Mouse (Mus musculus) cortical plate, adult 2 months (tissue): ENCODE measurements around the gene Speg. TPM values are rescaled to one million over a fixed set of nuclear protein-coding genes. Genes with fewer than 3 reads are reported as not detected.

Experiments
- H3K27ac ChIP-seq: fragments of 200-500 bp; 2 replicates; pipeline ENCODE4 v1.5.1; 2012; ENCODE audit warnings: low read length, control low read depth, inconsistent platforms; ENCODE audit not compliant: insufficient read depth
- H3K4me1 ChIP-seq: fragments of 200-500 bp; 2 replicates; pipeline ENCODE4 v1.6.1; 2011; ENCODE audit warnings: low read length; ENCODE audit not compliant: control insufficient read depth, insufficient read depth
- H3K4me3 ChIP-seq: fragments of 200-500 bp; 2 replicates; pipeline ENCODE4 v1.5.1; 2011; ENCODE audit warnings: mild to moderate bottlenecking, low read length, control low read depth; ENCODE audit not compliant: insufficient read depth
- CTCF ChIP-seq: fragments of 200-500 bp; IDR thresholded peaks from 2 replicates; pipeline ENCODE4 v1.5.1; 2011; ENCODE audit warnings: mild to moderate bottlenecking, control low read depth, low read length; ENCODE audit not compliant: insufficient read depth; ENCODE audit errors: extremely low read depth
- POLR2A ChIP-seq: fragments of 200-500 bp; IDR thresholded peaks from 2 replicates; pipeline ENCODE4 v1.6.1; 2011; ENCODE audit warnings: mild to moderate bottlenecking, low read length, control low read depth; ENCODE audit not compliant: insufficient read depth; ENCODE audit errors: extremely low read depth
- polyA plus RNA-seq: library from polyadenylated mRNA; depleted of rRNA; stranded (reverse); fragments of >200 nt; gene quantifications from 2 replicates; pipeline ENCODE4 v1.2.3, GENCODE M21; 2012

Speg gene
- polyA plus RNA-seq, 1 experiment = 164 TPM

DNA sequence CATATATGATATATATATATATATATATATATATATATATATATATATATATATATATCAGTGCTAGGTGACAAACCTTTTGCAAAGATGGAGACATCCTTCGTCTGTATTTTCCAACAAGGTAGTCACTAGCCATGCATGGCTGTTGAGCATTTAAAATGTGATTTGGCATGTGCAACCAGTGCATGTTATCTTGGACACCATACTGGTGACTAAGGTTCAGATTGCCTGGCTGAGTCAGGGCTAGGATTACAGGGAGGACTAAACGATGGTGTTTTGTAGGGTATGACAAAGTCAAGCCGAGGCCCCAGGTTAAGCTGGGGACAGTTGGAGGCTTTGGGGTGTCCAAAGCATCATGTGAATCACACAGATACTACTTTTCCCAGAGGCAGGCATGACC lies 80.3 kb downstream of the Speg start:
- no peak overlapping the region for H3K4me3 ChIP-seq
- no peak for TF ChIP-seq POLR2A
- TF ChIP-seq CTCF = no peak
- no peak overlapping the region for H3K27ac ChIP-seq
- H3K4me1 ChIP-seq = no peaks in the 10 kb centered on the region

- no peak overlapping the region for H3K27ac ChIP-seq
- TF ChIP-seq POLR2A = no peak
- no peak for TF ChIP-seq CTCF
- H3K4me3 ChIP-seq = no peak overlapping the region
- no peaks in the 10 kb centered on the region for H3K4me1 ChIP-seq
Measured at GRCm38 (mm10) chr1:75455948-75456347, 80.9 kb downstream of the Speg start.

DNA sequence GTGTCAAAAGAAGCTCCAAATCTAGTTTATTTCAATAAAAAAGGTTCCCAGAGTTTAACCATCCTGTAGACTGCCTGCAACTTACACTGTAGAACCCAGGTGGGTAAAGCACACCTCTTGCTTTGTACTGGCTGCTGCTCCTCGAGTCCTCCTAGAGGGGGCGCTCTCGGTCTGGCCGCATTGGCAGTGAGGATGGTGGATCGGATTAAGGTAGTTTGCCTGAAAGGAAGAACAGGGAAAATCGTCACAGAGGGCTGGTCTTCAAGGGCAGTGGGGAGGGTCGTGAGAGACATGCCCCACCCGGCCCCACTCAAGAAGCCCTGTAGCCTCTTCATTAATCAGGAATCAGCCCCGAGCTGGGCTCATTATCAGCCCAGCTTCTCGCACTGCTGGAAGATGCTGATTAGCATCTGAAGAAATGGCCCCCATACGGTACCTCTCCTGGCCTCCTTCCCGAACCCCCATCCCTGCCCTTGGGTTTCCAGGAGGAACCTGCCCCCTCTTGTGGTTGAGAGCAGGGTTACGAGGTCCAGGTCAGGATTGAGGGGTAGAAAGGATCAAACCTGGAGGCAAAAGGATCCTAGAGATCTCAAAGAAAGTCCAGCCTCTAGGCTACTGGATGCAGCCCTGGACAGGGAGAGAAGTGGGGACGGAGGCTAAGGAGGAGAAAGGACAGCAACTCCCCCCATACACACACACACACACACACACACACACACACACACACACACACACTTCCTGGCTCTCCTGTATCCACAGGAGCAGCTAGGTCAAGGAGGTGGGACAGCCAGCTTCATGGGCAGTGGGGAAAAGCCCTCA lies 81.9 kb downstream of the Speg start:
- Histone ChIP-seq H3K4me3 (no peak overlapping the region), H3K27ac (no peak overlapping the region), H3K4me1 (no peaks in the 10 kb centered on the region)
- TF ChIP-seq CTCF = peak; percentile 40; the same call in 1 of the 2 replicates
- no peak for TF ChIP-seq POLR2A

- Histone ChIP-seq H3K4me3 (no peak overlapping the region), H3K4me1 (no peaks in the 10 kb centered on the region), H3K27ac (no peak overlapping the region)
- TF ChIP-seq POLR2A = no peak
- TF ChIP-seq CTCF = no peak
Measured at GRCm38 (mm10) chr1:75457710-75458024, 82.6 kb downstream of the Speg start.

- no peaks in the 10 kb centered on the region for H3K4me1 ChIP-seq
- TF ChIP-seq CTCF (no peak), POLR2A (no peak)
- H3K4me3 ChIP-seq = peak overlapping the region; percentile 14; the same call in 1 of the 2 replicates
- H3K27ac ChIP-seq = no peak overlapping the region
Measured at GRCm38 (mm10) chr1:75458025-75458788, 83.1 kb downstream of the Speg start.

GRCm38 (mm10) chr1:75458789-75459684 lies 83.9 kb downstream of the Speg start:
- H3K4me1 ChIP-seq = no peaks in the 10 kb centered on the region
- H3K4me3 ChIP-seq = peak overlapping the region; percentile 14; the same call in 1 of the 2 replicates
- H3K27ac ChIP-seq = no peak overlapping the region
- TF ChIP-seq CTCF = no peak
- TF ChIP-seq POLR2A = no peak

GRCm38 (mm10) chr1:75460297-75460696 lies 85.2 kb downstream of the Speg start:
- TF ChIP-seq POLR2A (no peak), CTCF (no peak)
- no peak overlapping the region for H3K4me3 ChIP-seq
- H3K27ac ChIP-seq = no peak overlapping the region
- H3K4me1 ChIP-seq = no peaks in the 10 kb centered on the region

GRCm38 (mm10) chr1:75462636-75463035 lies 87.5 kb downstream of the Speg start:
- TF ChIP-seq POLR2A (no peak), CTCF (no peak)
- no peak overlapping the region for H3K4me3 ChIP-seq
- H3K4me1 ChIP-seq = no peaks in the 10 kb centered on the region
- H3K27ac ChIP-seq = no peak overlapping the region

DNA sequence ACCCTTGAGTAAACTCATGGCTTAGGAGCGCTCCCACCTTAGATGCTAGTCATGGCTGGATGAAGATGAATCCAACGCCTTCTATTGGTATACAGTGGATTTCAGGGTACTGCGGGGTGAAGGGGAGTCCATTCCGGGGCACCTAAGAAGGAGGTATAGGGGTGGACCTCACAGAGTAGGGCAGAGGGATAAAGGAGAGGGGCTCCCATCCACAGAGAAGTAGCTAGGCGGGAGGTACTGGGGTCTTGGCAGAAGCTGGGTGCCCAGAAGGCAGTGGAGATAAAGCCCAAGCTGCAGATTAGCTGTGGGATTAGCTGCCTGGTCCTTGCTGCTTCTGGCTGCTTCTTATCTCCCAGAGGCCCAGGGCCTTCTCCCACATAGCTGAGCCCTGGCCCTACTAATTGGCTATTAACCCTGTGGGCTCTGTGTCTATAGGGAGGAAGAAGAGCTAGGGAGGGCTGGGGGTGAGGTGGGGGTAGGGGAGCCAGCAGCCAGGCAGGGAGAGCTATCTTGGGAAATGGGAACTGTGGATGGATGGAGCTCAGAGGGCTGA lies 88.6 kb downstream of the Speg start:
- H3K4me3 ChIP-seq = no peak overlapping the region
- H3K4me1 ChIP-seq = no peaks in the 10 kb centered on the region
- no peak overlapping the region for H3K27ac ChIP-seq
- no peak for TF ChIP-seq CTCF
- no peak for TF ChIP-seq POLR2A
